Mouse (Mus musculus) embryonic facial prominence, embryonic 14.5 days (tissue): ENCODE data around the gene Nthl1. TPM values are rescaled to one million over a fixed set of nuclear protein-coding genes. Genes with fewer than 3 reads are reported as not detected.

ENCODE experiments used
- ATAC-seq: fragments of 200-750 bp; cut with Nextera tagmentation; 2 replicates; pipeline ENCODE4 v1.8.0; 2017; ENCODE audit warnings: low read depth, moderate number of reproducible peaks, moderate TSS enrichment
- DNase-seq: peaks from one replicate; pipeline ENCODE4 v3.0.0-alpha.2; 2015; ENCODE audit warnings: low spot score
- H3K27ac ChIP-seq: fragments of 300-500 bp; sonication (generic); replicated peaks from 2 replicates; pipeline ENCODE4 v1.5.1; 2014; ENCODE audit warnings: low read depth, mild to moderate bottlenecking, low read length, moderate library complexity
- H3K27me3 ChIP-seq: fragments of 300-500 bp; sonication (generic); replicated peaks from 2 replicates; pipeline ENCODE4 v1.6.1; 2014; ENCODE audit warnings: low read length; ENCODE audit not compliant: control insufficient read depth, insufficient read depth
- H3K36me3 ChIP-seq: fragments of 300-500 bp; sonication (generic); 2 replicates; pipeline ENCODE4 v1.6.1; 2014; ENCODE audit warnings: low read length, mixed read lengths; ENCODE audit not compliant: control insufficient read depth, insufficient read depth
- H3K4me1 ChIP-seq: fragments of 300-500 bp; sonication (generic); 2 replicates; pipeline ENCODE4 v1.6.1; 2014; ENCODE audit warnings: antibody characterized with exemption, low read length; ENCODE audit not compliant: control insufficient read depth, insufficient read depth
- H3K4me2 ChIP-seq: fragments of 300-500 bp; sonication (generic); 2 replicates; pipeline ENCODE4 v1.6.1; 2014; ENCODE audit warnings: low read depth, mild to moderate bottlenecking, low read length, moderate library complexity, mixed read lengths
- H3K4me3 ChIP-seq: fragments of 300-500 bp; sonication (generic); 2 replicates; pipeline ENCODE4 v1.5.1; 2014; ENCODE audit warnings: low read depth, mild to moderate bottlenecking, low read length
- H3K9ac ChIP-seq: fragments of 300-500 bp; sonication (generic); 2 replicates; pipeline ENCODE4 v1.6.1; 2014; ENCODE audit warnings: low read depth, mild to moderate bottlenecking, low read length, moderate library complexity, mixed read lengths
- H3K9me3 ChIP-seq: fragments of 300-500 bp; sonication (generic); 2 replicates; pipeline ENCODE4 v1.6.1; 2016; ENCODE audit warnings: low read length; ENCODE audit not compliant: control insufficient read depth
- WGBS: fragments of 180-500 bp; shearing (Covaris S2); extraction: QIAGEN DNeasy Blood & Tissue Kit; methylation state at CpG from one replicate; pipeline ENCODE4 v1.1.7; 2014; 5-methylcytosine and 5-hydroxymethylcytosine counted together
- polyA plus RNA-seq: library from polyadenylated mRNA; unstranded; fragments of >200 nt; fragmentation: Nextera tagmentation; extraction: Ambion mirVana; gene quantifications from 2 replicates; pipeline ENCODE4 v1.2.1, GENCODE M21; 2014

Nthl1 gene
- polyA plus RNA-seq, 1 experiment from 2014 or later: 16.8 TPM

DNA sequence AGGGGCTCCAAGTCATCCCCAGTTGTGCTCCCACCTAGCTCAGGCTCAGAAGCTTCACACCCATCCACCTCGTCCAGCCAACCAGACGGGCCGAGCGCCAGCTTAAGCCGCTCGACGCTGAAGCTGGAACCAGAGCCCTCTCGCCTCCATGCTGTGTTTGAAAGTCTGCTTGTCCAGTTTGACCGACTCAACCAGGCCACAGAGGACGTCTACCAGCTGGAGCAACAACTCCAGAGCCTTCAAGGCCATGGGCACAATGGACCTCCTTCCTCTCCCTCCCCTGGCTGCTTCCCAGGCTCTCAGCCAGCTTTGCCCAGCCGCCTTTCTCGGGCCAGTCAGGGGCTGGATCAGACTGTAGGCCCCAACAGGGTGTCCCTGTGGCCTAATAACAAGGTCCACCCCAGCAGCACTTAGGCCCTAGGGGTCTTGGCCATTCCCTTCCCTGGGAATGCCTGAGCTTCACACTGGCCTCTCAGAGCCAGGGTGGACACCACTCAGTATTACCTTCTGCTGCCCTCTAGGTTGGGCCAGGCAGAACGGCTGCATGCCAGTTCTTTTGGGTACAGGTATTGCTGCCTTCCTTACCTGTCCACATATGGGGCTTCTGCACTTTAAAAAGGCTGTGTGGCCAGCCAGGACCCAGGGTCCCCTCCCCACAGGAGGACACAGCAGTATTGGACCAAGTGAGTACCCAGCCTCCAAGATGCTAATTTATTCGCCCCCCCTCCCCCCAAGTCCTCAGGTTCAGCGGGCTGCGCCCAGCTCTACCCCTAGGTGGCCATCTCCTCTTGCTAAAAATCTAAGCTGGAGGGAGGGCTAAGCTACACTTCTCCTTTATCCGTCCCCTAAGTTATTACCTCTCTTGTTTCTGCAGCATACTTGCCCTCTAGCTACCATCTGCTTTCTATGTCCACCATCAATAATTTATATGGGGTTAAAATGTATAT lies 37.1 kb upstream of the Nthl1 start:
- Histone ChIP-seq H3K4me2 (no peak overlapping the region), H3K36me3 (peaks cover 98% of the 10 kb centered on the region), H3K4me3 (no peak overlapping the region), H3K27ac (no peak overlapping the region), H3K27me3 (no peaks in the 10 kb centered on the region), H3K4me1 (no peaks in the 10 kb centered on the region), H3K9me3 (no peaks in the 10 kb centered on the region), H3K9ac (no peak overlapping the region)
- no peak for DNase-seq
- ATAC-seq: no peak
- WGBS: 75% methylated on average over 17 of the region's 17 CpGs

DNA sequence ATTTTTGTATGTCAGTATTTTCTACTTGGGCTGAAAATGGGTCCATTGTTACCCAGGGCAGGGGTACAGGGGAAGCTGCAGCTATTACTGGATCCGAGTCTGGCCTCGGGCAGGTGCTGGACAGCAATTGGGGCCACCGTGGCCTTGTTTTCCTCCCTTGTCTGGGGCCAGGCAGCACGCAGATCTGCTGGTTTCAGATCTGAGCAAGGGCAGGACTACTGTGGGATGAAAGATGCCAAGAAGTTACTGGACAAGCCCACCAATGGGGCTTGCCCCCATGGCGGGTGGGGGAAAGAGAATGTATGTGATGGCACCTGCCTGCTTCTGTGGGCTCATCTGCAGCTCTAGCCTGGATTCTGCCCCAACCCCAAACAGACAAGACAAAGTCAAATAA lies 36.4 kb upstream of the Nthl1 start:
- Histone ChIP-seq H3K4me1 (no peaks in the 10 kb centered on the region), H3K27me3 (no peaks in the 10 kb centered on the region), H3K9me3 (no peaks in the 10 kb centered on the region), H3K9ac (no peak overlapping the region), H3K27ac (no peak overlapping the region), H3K36me3 (peaks cover 98% of the 10 kb centered on the region), H3K4me2 (no peak overlapping the region), H3K4me3 (no peak overlapping the region)
- ATAC-seq (no peak), DNase-seq (no peak)
- 68% methylated on average over 5 of the region's 5 CpGs for WGBS

DNA sequence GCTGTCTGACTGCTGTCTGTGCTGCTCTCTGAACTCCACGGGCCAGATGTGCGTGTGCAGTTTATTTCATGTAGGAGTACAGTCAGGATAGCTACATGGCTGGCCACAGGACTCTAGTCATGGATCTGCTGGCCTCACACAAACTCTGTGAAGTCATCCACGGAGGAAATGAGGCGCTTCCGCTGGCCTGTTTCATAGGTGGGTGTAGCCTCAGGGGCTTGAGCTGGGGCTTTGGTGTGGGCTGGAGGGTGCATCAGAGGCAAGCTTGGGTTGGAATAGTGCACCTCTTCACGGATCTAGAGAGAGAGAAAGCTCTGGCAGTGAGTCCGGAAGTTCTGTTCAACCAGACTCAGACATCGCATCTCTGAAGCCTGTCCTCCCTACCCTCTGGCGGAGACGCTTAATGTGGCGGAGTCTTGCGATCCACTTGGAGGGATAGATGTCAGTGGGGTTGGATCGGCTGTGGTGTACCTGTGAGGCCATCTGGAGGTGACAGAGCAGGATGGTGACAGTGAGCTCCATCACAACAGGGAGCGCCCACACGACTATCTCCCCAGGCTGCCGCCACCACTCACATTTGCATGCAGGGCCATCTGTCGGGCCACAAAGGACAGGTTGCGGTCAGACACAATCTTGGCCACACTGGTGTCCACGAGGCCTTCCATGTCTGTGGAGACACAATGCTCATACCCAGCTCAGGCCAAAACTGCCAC lies 35.9 kb upstream of the Nthl1 start:
- WGBS: 91% methylated on average over 19 of the region's 19 CpGs
- no peaks in the 10 kb centered on the region for H3K9me3 ChIP-seq
- no peak overlapping the region for H3K4me3 ChIP-seq
- H3K4me2 ChIP-seq: no peak overlapping the region
- ATAC-seq: no peak
- no peaks in the 10 kb centered on the region for H3K4me1 ChIP-seq
- H3K9ac ChIP-seq: no peak overlapping the region
- H3K27ac ChIP-seq: no peak overlapping the region
- DNase-seq: no peak
- H3K36me3 ChIP-seq: peaks cover 98% of the 10 kb centered on the region
- no peaks in the 10 kb centered on the region for H3K27me3 ChIP-seq

DNA sequence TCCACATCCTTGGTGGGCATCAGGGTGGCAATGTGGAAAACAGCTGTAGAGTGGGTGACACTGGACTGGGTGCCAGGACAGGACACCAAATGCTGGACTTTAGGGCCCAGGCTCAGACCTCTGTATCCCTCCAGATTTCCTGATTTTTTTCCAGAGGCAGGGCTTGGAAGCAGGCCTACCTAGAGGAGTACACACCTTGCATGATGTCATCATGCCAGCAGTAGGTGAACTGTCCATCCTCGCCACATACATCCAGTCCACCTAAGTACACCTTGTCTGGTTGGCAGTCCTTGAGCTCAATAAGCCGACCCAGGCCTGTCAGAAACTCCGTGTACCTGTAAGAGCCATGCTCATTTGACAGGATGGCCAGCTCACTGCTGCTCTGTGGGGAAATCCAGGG lies 34.5 kb upstream of the Nthl1 start:
- Histone ChIP-seq H3K27me3 (no peaks in the 10 kb centered on the region), H3K4me2 (no peak overlapping the region), H3K36me3 (peaks cover 98% of the 10 kb centered on the region), H3K4me3 (no peak overlapping the region), H3K9me3 (no peaks in the 10 kb centered on the region), H3K9ac (no peak overlapping the region), H3K4me1 (no peaks in the 10 kb centered on the region), H3K27ac (no peak overlapping the region)
- 86% methylated on average over 3 of the region's 3 CpGs for WGBS
- no peak for ATAC-seq
- DNase-seq: no peak

DNA sequence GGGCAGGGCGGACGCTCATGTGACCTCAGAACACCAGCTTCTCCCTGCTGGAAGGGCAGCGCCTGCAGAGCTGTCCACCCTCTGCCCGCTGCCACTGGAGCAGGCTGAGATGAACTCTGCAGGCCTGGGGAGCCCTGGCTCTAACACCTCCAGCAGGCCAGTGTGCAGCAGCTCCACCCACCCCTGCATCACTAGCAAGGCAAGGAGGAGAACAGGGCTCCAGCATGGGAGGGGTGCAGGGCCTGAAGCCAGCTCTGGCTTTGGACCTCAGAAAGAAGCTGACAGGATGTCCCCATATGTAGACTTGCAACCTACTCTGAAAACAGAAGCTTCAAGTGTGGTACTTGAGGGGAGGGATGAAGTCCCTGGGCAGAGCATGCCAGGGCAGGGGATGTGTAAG lies 32.0 kb upstream of the Nthl1 start:
- 96% methylated on average over 4 of the region's 4 CpGs for WGBS
- ATAC-seq (no peak), DNase-seq (no peak)
- Histone ChIP-seq H3K36me3 (peaks cover 94% of the 10 kb centered on the region), H3K4me1 (no peaks in the 10 kb centered on the region), H3K27me3 (no peaks in the 10 kb centered on the region), H3K4me3 (no peak overlapping the region), H3K9ac (no peak overlapping the region), H3K4me2 (no peak overlapping the region), H3K27ac (no peak overlapping the region), H3K9me3 (no peaks in the 10 kb centered on the region)

DNA sequence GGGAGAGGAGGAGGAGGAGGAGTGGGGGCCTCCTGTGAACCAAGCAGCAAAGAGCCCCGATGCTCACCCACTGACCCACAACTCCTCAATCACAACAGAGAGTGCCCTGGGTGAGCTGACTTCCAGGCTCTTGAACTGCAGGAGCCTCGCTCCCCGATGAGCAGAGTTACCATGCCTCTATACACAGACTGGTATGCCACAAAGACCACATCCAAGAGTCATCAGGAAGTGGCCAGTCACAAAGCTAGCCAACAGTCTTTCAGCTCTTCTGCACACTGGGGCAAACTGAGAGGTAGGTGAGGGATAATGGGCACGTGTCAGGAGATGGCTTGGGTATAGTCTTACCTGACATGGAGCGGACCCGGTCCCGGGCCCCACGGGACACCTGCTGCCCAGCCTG lies 28.5 kb upstream of the Nthl1 start:
- peaks cover 92% of the 10 kb centered on the region for H3K36me3 ChIP-seq
- no peak for ATAC-seq
- WGBS: 82% methylated on average over 8 of the region's 8 CpGs

DNA sequence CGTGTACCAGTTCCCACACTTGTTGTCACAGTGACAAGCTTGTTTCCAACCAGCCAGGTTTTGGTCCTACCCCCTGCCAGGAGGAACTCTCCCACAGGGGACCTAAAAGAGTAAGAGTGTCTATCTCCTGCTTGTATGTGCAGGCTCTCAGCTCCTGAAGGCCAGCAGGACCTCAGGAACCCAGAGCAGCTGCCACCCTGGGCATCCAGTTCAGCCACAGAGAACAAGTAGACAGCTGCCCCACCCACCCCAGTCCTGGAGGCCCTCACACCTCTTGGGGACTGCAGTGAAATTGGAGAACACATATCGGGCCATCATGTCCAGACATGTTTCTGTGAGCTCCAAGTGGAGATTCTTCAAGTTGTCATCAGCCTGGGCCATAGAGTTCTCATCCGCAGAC lies 27.9 kb upstream of the Nthl1 start:
- peaks cover 87% of the 10 kb centered on the region for H3K36me3 ChIP-seq
- H3K4me3 ChIP-seq: no peak overlapping the region
- no peaks in the 10 kb centered on the region for H3K9me3 ChIP-seq
- no peak overlapping the region for H3K27ac ChIP-seq
- H3K27me3 ChIP-seq: no peaks in the 10 kb centered on the region
- H3K4me1 ChIP-seq: no peaks in the 10 kb centered on the region
- DNase-seq (no peak), ATAC-seq (no peak)
- WGBS: 89% methylated on average over 3 of the region's 3 CpGs
- H3K9ac ChIP-seq: no peak overlapping the region
- no peak overlapping the region for H3K4me2 ChIP-seq

More for the DNA sequence above, 28.5 kb upstream of the Nthl1 start:
- Histone ChIP-seq H3K27ac (no peak overlapping the region), H3K4me1 (no peaks in the 10 kb centered on the region), H3K9ac (no peak overlapping the region), H3K4me2 (no peak overlapping the region), H3K4me3 (no peak overlapping the region), H3K9me3 (no peaks in the 10 kb centered on the region), H3K27me3 (no peaks in the 10 kb centered on the region)
- DNase-seq: no peak

DNA sequence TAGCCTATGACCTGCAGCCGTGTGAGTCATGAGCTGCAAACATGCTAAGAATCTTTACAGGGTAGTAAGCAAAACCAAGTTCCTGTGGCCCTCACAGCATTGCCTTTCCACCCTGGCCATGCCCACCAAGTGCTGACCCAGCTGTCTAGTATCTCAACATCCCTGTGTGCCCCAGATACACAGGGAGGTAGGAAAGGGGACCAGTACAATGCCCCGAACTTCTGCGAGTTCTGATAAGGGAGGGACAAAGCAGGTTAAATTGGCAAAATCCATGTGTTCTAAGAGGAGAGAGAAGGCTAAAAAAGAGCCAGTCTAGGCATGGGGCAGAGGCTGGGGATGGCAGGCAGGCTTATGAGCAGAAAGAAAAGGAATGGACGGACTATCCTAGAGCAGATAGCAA lies 24.1 kb upstream of the Nthl1 start:
- no peak for DNase-seq
- H3K27ac ChIP-seq: no peak overlapping the region
- no peak for ATAC-seq
- H3K36me3 ChIP-seq: peaks cover 68% of the 10 kb centered on the region
- no peaks in the 10 kb centered on the region for H3K9me3 ChIP-seq
- WGBS: 91% methylated on average over 4 of the region's 4 CpGs
- no peak overlapping the region for H3K9ac ChIP-seq
- no peaks in the 10 kb centered on the region for H3K27me3 ChIP-seq
- no peak overlapping the region for H3K4me3 ChIP-seq
- no peaks in the 10 kb centered on the region for H3K4me1 ChIP-seq
- H3K4me2 ChIP-seq: no peak overlapping the region
